Mouse (Mus musculus) brown adipose tissue, adult 24 weeks (tissue): ENCODE measurements around the gene Fbxl4. TPM values are rescaled to one million over a fixed set of nuclear protein-coding genes. Genes with fewer than 3 reads are reported as not detected.

Source experiments
- H3K27ac ChIP-seq: fragments of 200-500 bp; replicated peaks from 2 replicates; pipeline ENCODE4 v1.5.1; 2012; ENCODE audit warnings: low read depth, mild to moderate bottlenecking, low read length
- H3K4me1 ChIP-seq: fragments of 200-500 bp; 2 replicates; pipeline ENCODE4 v1.6.1; 2012; ENCODE audit warnings: low read length, mixed read lengths; ENCODE audit not compliant: control insufficient read depth, insufficient read depth, insufficient read length
- H3K4me3 ChIP-seq: fragments of 200-500 bp; 2 replicates; pipeline ENCODE4 v1.5.1; 2012; ENCODE audit warnings: low read depth, mild to moderate bottlenecking, low read length, moderate library complexity; ENCODE audit not compliant: insufficient read depth
- polyA plus RNA-seq: library from polyadenylated mRNA; stranded (reverse); fragments of >200 nt; gene quantifications from 2 replicates; pipeline ENCODE4 v1.2.4, GENCODE M21; 2012; ENCODE audit not compliant: missing spikeins, insufficient read depth, insufficient read length

Fbxl4 gene
- polyA plus RNA-seq, 1 experiment: 15.0 TPM

DNA sequence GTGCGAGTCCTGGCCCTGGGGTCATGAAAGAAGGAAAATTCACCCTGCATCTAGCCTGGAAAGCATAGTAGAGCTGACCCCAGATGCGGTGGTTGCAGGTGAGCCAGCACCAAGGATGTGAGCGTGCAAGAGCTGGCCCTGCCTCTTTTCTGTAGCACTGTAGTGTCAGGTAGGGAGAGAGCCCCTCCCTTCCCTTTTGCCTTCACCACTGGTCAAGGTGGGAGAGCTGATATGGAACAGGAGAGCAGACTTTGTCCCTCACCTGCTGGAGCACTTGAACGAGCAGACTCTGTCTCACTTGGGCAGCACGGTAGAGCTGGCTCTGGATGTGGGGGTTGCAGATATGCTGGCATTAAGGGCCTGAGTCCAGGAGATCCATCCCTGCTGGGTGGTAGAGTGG is 39.7 kb downstream of the Fbxl4 start:
- no peak overlapping the region for H3K27ac ChIP-seq
- H3K4me3 ChIP-seq: no peak overlapping the region
- no peaks in the 10 kb centered on the region for H3K4me1 ChIP-seq

DNA sequence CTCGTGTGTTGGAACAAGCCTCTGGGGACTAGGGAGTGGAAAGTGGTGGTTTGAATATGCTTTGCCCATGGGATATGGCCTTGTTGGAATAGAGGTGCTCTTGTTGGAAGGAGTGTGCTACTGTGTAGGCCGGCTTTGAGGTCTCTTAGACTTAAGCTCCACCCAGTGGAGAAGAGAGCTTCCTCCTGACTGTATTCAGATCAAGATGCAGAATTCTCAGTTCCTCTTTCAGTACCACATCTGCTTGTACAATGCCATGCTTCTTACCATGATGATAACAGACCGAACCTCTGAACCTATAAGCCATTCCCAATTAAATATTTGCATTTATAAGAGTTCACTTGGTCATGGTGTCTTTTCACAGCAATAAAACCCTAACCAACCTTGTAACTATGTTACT is 44.7 kb downstream of the Fbxl4 start:
- Histone ChIP-seq H3K4me1 (no peaks in the 10 kb centered on the region), H3K27ac (no peak overlapping the region), H3K4me3 (no peak overlapping the region)

DNA sequence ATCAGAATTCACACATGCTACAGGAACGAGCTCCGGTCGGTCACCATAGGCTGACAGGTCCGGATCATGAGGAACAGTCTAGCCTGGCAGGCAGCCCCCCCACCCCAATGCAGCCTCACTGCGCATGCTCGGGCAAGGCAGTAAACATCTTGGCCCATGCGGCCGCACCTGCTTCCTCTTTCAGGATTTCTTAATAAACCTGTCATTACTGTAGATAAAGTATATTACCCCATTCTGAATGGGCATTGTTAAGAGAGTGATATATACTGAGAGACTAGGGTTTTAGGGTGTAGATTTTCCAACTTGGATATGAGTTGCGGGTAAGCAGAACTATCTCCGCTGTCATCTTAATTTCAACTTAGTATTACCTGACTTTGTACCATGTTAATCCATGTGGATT is 45.6 kb downstream of the Fbxl4 start:
- no peak overlapping the region for H3K27ac ChIP-seq
- no peak overlapping the region for H3K4me3 ChIP-seq
- H3K4me1 ChIP-seq: no peaks in the 10 kb centered on the region

DNA sequence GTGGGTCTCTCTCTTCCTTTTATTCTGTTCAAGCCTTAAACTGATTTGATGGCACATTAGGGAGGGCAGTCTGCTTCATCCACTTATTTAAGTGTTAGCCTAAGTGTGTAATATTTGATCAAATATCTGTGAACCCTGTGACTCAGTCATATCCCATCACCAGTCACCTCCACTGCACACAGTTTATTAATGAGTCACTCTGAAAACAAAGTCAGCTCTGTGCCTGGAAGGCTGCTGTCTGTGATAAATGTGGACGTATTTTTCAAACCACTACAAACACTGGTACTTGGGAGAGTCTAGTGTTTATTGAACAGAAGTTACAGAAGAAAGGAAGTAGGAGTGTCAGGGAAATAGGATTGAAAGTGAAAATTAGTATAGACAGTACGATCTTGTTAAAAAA is 63.3 kb downstream of the Fbxl4 start:
- H3K4me3 ChIP-seq: no peak overlapping the region
- H3K27ac ChIP-seq: no peak overlapping the region
- no peaks in the 10 kb centered on the region for H3K4me1 ChIP-seq

DNA sequence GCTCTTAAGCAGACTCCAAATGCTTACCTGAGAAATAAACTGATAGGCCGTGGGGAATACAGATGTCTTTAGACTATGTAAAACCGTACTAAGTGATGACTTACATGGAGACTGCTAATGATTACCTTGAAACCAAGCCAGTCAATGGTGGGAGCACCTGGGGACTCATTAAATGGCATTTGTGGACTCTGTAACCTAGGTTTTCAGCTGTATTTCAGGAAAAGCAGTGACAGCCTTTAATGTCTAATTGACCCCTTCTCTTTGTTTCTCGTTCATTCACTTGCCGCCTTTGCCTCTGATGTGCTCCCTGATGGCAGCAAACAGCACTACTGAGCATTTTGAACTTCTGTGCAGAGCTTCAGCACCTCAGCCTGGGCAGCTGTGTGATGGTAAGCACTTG is 65.1 kb downstream of the Fbxl4 start:
- no peak overlapping the region for H3K4me3 ChIP-seq
- no peak overlapping the region for H3K27ac ChIP-seq
- no peaks in the 10 kb centered on the region for H3K4me1 ChIP-seq

DNA sequence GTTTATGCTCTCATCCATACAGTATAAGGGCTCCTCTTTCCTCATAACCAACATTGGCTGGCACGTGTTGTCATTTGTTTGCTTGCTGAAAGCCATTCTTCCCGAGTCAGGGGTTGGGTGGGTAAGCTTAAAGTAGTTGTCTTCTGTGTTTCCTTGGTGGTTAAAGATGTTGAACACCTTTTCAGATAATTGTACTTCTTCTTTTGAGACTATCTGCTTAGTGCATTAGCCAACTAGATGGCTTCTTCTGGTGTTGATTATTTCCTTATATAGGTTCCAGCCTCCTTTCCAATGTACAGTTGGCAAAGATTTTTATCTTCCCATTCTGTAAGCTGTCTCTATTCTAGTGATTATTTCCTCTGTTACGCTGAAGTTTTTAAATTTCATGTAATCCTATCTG is 70.8 kb downstream of the Fbxl4 start:
- Histone ChIP-seq H3K4me1 (no peaks in the 10 kb centered on the region), H3K4me3 (no peak overlapping the region), H3K27ac (no peak overlapping the region)

DNA sequence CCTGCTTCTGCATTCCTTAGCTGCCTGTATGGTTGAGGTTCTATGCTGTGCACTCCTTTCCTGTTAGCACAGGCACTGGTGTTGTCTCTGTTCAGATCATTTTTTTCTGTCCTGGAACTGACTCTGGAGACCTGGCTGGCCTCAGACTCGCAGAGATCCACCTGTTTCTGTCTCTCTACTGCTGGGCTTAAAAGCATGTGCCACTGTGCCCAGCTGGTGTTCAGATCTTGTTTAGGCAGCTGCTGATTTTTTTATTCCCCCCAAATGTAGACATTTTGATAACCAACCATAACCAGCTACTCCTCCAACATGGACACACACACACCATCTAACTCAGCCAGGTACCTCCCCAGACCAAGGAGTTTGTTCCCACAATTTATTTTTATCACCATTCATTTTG is 112.2 kb downstream of the Fbxl4 start:
- Histone ChIP-seq H3K27ac (no peak overlapping the region), H3K4me3 (no peak overlapping the region), H3K4me1 (no peaks in the 10 kb centered on the region)

DNA sequence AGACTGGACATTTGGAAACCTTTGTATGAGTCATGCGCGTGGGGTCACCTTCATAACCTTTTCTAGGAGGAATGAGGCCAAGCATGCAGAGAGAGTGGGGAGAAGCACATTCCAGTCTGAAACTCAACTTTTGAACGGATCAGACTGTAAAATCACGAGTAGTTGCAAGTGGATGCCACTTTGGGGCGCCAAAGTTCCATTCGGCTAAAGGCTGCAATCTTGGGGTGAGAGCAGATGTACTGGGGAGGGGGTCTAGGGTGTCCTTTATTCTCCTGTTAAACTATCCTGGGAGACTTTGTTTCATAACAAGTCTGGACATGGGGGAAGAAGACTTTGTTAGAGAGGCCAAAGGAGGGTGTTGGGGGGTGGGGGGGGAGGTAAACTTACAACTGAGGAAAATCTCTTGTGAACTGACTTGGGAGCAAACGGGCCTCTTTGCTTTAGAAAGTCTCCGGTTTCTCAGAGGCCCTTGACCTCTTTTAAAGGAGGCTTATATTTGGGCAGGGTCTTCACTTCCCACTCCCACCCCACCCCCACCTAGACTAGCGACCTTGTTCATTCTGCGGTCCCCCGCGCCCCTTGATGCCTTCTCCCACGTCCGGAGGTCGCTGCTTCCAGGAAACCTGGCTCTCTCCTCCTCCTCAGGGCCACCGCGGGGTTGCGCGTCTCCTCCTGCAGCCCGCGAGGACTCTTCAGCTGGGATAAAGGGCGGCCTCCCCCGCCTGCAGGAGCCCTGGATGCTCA is 119.8 kb downstream of the Fbxl4 start:
- H3K27ac ChIP-seq: no peak overlapping the region
- H3K4me3 ChIP-seq: no peak overlapping the region
- no peaks in the 10 kb centered on the region for H3K4me1 ChIP-seq

DNA sequence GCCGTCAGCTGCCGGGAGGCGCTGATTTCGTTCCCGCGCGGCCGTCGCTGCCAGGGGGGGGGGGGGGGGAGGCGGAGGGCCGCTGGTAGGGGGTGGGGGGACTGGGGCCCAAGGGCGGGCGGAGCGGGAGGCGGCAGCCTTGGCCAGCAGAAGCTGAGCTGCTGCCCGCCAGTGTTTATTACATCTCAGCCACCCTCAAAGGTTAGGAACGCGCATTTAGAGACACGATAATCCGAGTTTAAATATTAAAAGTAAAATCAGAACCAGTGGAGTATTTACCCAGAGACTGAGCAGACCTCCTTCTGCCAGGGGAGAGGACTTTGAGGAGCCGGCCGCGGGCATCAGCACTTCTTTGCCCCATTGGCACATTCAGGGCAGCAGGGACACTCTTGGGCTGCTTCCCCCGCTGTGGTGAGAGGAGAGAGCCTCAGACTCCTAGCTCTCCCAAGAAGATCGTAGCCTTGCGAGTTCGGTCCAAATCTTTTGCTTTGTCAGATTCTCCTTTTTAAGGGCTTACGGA is 120.4 kb downstream of the Fbxl4 start:
- no peak overlapping the region for H3K4me3 ChIP-seq
- H3K27ac ChIP-seq: no peak overlapping the region
- H3K4me1 ChIP-seq: no peaks in the 10 kb centered on the region

DNA sequence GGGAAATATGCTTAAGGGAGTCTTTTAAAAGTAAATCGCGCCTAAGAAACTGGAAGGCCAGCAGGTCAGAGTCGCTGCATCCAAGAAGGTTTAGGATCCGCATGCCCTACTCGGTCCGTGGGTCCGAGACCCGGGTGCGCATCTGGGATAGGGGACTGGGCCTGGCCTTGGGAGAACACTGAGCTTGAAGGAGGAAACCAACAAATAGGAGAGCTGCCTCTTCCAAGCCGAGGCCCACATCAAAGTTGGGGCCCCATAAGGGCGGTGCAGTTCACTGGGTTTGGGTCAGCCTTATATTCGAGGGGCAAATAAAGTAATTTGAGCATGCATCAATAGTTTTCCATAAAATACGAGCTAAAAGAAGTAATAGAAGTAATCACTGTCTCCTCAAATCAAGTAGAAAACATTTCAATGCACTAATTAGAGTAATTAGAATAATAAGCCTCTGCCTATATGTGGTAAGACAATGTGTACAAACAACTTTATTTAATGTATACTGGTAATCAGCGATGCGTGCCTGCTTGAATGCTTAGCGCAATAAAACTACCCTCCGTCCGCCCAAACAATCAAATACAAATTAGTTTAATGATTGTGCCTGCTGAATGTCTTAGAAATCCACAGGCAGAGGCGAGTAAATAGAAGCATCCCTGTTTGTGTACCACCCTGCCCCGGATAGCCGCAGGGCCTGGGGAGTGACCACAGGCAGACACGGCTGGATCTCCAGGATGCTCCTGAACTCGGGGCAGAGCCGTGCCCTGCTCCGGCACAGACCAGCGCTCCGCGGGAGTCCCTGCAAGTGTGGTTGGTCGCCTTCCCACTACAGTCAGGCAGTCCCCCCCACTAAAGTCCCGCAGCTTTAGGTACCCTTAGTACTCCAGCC is 121.4 kb downstream of the Fbxl4 start:
- H3K4me1 ChIP-seq: no peaks in the 10 kb centered on the region
- no peak overlapping the region for H3K27ac ChIP-seq
- H3K4me3 ChIP-seq: no peak overlapping the region

DNA sequence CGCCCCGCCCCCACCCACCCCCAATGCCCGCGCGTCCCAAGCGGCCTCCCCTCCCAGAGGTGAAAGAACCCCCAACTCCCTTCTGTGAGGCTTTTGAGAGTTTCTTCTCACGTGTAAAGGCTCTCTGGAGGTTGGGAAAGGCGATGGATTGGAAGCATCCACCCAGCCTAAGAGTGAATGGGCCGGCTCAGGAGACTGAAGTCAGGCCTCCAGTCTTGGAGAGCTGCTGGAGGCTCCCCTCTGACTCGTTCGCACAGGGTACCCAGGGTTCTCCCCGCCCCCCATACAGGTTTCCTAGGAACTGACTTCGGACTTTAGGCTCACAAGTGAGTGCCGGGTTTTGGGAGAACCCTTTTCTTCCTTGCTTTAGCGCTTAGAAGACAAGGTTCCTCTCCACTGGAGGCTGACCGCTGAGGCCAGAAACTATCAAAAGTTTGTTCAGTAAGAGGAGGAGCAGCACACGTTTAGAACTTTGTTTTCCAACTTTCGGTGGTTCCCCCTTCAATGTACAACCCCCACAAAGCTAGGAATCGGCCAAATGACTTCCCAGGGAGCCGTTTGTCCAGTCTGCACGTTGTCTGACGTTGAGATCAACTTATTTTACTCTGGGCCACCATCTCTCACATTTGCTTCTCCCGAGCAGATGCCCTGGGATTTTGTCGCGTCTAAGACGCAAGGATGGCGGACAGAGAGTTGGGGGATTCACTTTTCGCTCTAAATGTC is 122.2 kb downstream of the Fbxl4 start:
- no peak overlapping the region for H3K27ac ChIP-seq
- no peaks in the 10 kb centered on the region for H3K4me1 ChIP-seq
- H3K4me3 ChIP-seq: no peak overlapping the region

DNA sequence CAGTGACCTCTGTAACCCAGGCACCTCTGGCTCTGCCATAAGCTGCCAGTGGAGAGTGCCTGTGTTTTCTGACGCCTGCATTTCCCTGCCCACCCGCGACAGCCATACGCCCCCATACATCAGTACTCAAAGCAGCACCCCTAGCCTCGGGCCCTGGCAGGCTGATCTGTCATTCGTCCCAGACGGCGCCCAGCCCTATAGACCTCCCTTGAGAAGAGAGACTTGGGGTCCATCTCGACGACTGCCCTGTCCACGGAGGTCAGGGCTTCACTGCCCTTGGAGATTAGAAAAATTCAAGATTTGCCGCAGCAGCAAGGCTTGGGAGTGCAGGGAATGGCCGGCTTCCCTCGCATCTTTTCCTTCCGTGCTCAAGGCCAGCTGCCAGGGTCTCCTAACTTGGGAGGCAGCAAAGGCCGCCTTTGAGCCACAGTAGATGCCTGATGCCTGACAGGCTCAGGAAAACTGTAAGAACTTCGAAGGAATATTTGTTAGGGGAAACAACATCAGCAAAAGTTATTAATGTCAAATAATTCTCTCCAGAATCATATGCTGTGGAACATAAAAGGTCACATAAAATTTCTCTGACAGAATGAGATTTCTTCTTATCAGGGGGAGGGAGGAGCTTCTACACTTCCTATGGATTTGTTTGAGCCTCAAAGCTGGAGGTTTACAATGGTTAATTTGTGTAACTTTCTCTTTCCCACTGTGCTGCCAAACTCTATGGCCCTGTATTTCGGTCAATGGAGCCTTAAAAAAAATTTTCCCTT is 122.9 kb downstream of the Fbxl4 start:
- H3K27ac ChIP-seq: no peak overlapping the region
- no peak overlapping the region for H3K4me3 ChIP-seq
- no peaks in the 10 kb centered on the region for H3K4me1 ChIP-seq

DNA sequence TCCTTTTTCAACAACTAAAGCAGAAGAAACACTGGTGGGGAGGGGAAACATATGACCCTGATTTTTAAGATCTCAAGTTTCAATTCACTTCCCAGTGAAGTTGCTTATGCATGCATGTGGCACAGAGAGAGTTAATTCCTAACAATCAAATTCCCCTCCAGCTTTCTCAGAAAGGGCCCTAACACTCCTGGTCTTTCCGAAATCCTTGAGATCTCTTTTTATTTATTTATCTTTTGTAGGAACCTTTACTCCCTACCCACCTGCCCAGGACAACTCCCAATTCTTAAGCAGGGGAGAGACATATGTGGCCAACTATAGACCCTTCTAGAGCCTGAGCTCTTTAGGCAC is 123.5 kb downstream of the Fbxl4 start:
- Histone ChIP-seq H3K27ac (no peak overlapping the region), H3K4me1 (no peaks in the 10 kb centered on the region), H3K4me3 (no peak overlapping the region)

DNA sequence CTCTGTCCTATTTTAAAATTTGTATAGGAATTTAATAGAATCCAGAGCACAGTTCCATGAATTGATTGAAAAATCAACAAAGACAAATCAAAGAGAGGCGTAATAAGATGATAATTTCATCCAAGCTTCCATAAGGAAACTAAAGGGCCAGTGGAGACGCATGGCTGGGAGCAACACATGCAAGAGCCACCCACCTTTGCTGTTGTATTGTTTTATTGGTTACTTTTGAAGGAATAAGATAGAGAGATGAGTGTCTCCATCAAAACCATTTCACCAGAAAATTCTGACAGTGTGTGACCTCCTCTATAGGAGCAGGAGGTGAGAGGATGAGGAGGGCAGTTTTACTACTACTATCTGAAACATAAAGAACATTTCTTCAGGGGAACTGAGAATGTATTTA is 124.8 kb downstream of the Fbxl4 start:
- Histone ChIP-seq H3K27ac (no peak overlapping the region), H3K4me1 (no peaks in the 10 kb centered on the region; the same call in 1 of the 2 replicates), H3K4me3 (no peak overlapping the region)
